ENCODE assay signal across 10 mouse cellular contexts in genomic region chr6:92463768-92464167, GRCm38 (mm10).
DNase-seq lines count a peak whose midpoint lies in the region; ATAC-seq lines count a peak whose summit lies in the region.
"Had no signal": no experiment of that assay in that cellular context is flagged by ENCODE, and none has a peak within 500 bp of the region (broad histone marks: within the 10 kb centered on the region; RNA-seq: fewer than 3 reads in every experiment).

No protein-coding gene starts in this region.

- no peak for DNase-seq in heart, postnatal 25 days (ENCODE audit: low spot score)
- peak; percentile 15 to 45 for DNase-seq in kidney, adult 8-10 months
- peak; percentile 46 for DNase-seq in ZHBTc4 (ENCODE audit: low read depth, low spot score)
- DNase-seq in kidney, postnatal 4 days, result peak; percentile 25 to 43
- DNase-seq in spleen, postnatal 36 days (ENCODE audit: low spot score in 2 of 2), result no peak
- no peak for DNase-seq in thymus, adult 18-20 months
- DNase-seq: liver, embryonic 13.5 days had no signal

- no peaks in the 10 kb centered on the region for H3K9me3 ChIP-seq in heart, embryonic 11.5 days (replicated peaks; ENCODE audit: control insufficient read depth, low read length)
- no peaks in the 10 kb centered on the region for H3K9me3 ChIP-seq in kidney, embryonic 15.5 days (replicated peaks)
- H3K9me3 ChIP-seq: liver, embryonic 13.5 days had no signal

- peaks cover 36% of the 10 kb centered on the region for H3K4me1 ChIP-seq in heart, embryonic 11.5 days (ENCODE audit: control insufficient read depth, insufficient read depth, low read length)
- peaks cover 47% of the 10 kb centered on the region for H3K4me1 ChIP-seq in kidney, embryonic 15.5 days

- H3K36me3 ChIP-seq in heart, embryonic 11.5 days (ENCODE audit: control insufficient read depth, insufficient read depth, low read length), result no peaks in the 10 kb centered on the region
- H3K36me3 ChIP-seq in kidney, embryonic 15.5 days, result no peaks in the 10 kb centered on the region
- H3K36me3 ChIP-seq: liver, embryonic 13.5 days had no signal

- H3K4me3 ChIP-seq in heart, embryonic 11.5 days (ENCODE audit: low read depth, low read length), result no peak overlapping the region
- H3K4me3 ChIP-seq in kidney, embryonic 15.5 days (replicated peaks), result no peak overlapping the region
- H3K4me3 ChIP-seq: liver, embryonic 13.5 days had no signal

- H3K27ac ChIP-seq in heart, embryonic 11.5 days (ENCODE audit: low read depth, low read length), result peak overlapping the region; percentile 67; the same call in 1 of the 2 replicates
- no peak overlapping the region for H3K27ac ChIP-seq in kidney, embryonic 15.5 days
- H3K27ac ChIP-seq: liver, embryonic 13.5 days had no signal

- no peak for ATAC-seq in heart, embryonic 11.5 days (replicated peaks; ENCODE audit: insufficient number of reproducible peaks, low FRiP score, low TSS enrichment)
- ATAC-seq in kidney, embryonic 15.5 days (replicated peaks; ENCODE audit: low FRiP score), result no peak

- intact Hi-C loops in heart, postnatal 25 days (cut with DNase I), result no loop called here

- 35% methylated on average over 9 of the region's 9 CpGs for WGBS in heart, embryonic 11.5 days (ENCODE audit: insufficient replicate concordance)
- 34% methylated on average over 9 of the region's 9 CpGs for WGBS in kidney, embryonic 15.5 days

- H3K4me2 ChIP-seq in heart, embryonic 11.5 days, result no peak overlapping the region
- no peak overlapping the region for H3K4me2 ChIP-seq in kidney, embryonic 15.5 days
- H3K4me2 ChIP-seq: liver, embryonic 13.5 days had no signal

- no peak overlapping the region for H3K9ac ChIP-seq in heart, embryonic 11.5 days (ENCODE audit: low read depth, low read length)
- no peak overlapping the region for H3K9ac ChIP-seq in kidney, embryonic 15.5 days
- H3K9ac ChIP-seq: liver, embryonic 13.5 days had no signal

- no peaks in the 10 kb centered on the region for H3K27me3 ChIP-seq in heart, embryonic 11.5 days (ENCODE audit: control insufficient read depth, insufficient read depth, low read length)
- H3K27me3 ChIP-seq in kidney, embryonic 15.5 days, result no peaks in the 10 kb centered on the region
- H3K27me3 ChIP-seq: CH12.LX; liver, embryonic 13.5 days had no signal

Comparison
In these comparisons a context has a peak if more than half of its experiments do, and no peak if none do; other contexts are left out.
1. DNase-seq: peak in kidney, adult 8-10 months (2 of 2), ZHBTc4 (single experiment) and kidney, postnatal 4 days (2 of 2); none in heart, postnatal 25 days (single experiment), spleen, postnatal 36 days (0 of 2) and thymus, adult 18-20 months (0 of 2).